Mouse (Mus musculus) myocyte (in vitro differentiated cells): ENCODE measurements around the gene Fahd1. TPM values are rescaled to one million over a fixed set of nuclear protein-coding genes. Genes with fewer than 3 reads are reported as not detected.

Source experiments
- H3K27me3 ChIP-seq: one replicate; pipeline ENCODE4 v1.6.1; 2011; ENCODE audit not compliant: control insufficient read depth, insufficient read depth, insufficient read length
- H3K36me3 ChIP-seq: one replicate; pipeline ENCODE4 v1.6.1; 2011; ENCODE audit not compliant: control insufficient read depth, insufficient read depth
- H3K4me2 ChIP-seq: one replicate; pipeline ENCODE4 v1.6.1; 2011; ENCODE audit warnings: low read depth, control low read depth
- H3K4me3 ChIP-seq: one replicate; pipeline ENCODE4 v1.5.1; 2011; ENCODE audit warnings: mild to moderate bottlenecking, control low read depth, moderate library complexity
- H3K79me2 ChIP-seq: one replicate; pipeline ENCODE4 v1.6.1; 2011; ENCODE audit not compliant: control insufficient read depth, insufficient read depth
- H3ac ChIP-seq: one replicate; pipeline ENCODE4 v1.6.1; 2011; ENCODE audit not compliant: control insufficient read depth, insufficient read length
- CEBPB ChIP-seq: IDR thresholded peaks from 2 replicates; pipeline ENCODE4 v1.6.1; 2011; ENCODE audit warnings: mild to moderate bottlenecking, moderate library complexity; ENCODE audit not compliant: poor library complexity, insufficient read depth, severe bottlenecking
- E2F4 ChIP-seq: IDR thresholded peaks from one replicate; pipeline ENCODE4 v1.6.1; 2011; ENCODE audit warnings: mild to moderate bottlenecking, control low read depth, moderate library complexity; ENCODE audit not compliant: insufficient read depth
- MAX ChIP-seq: IDR thresholded peaks from one replicate; pipeline ENCODE4 v1.6.1; 2011; ENCODE audit warnings: low read depth, mild to moderate bottlenecking, control low read depth
- MYOD1 ChIP-seq, 3 experiments: IDR thresholded peaks; one replicate each; pipeline ENCODE4 v1.6.1; 2011; ENCODE audit warnings: control low read depth in 2 of 3, low read depth in 2 of 3, mild to moderate bottlenecking in 2 of 3, moderate library complexity in 1 of 3; ENCODE audit not compliant: insufficient read length in 2 of 3, control insufficient read depth in 1 of 3
- MYOG ChIP-seq, 3 experiments: IDR thresholded peaks; one replicate each; pipeline ENCODE4 v1.6.1; 2011; ENCODE audit warnings: control low read depth in 2 of 3, low read depth in 2 of 3, mild to moderate bottlenecking in 2 of 3; ENCODE audit not compliant: insufficient read length in 2 of 3, control insufficient read depth in 1 of 3, insufficient read depth in 1 of 3
- POLR2A ChIP-seq: IDR thresholded peaks from one replicate; pipeline ENCODE4 v1.6.1; 2011; ENCODE audit warnings: low read depth, mild to moderate bottlenecking, control low read depth, moderate library complexity; ENCODE audit not compliant: insufficient read length
- POLR2AphosphoS2 ChIP-seq: IDR thresholded peaks from one replicate; pipeline ENCODE4 v1.6.1; 2011; ENCODE audit warnings: low read depth, control low read depth; ENCODE audit not compliant: insufficient read length
- REST ChIP-seq: IDR thresholded peaks from one replicate; pipeline ENCODE4 v1.6.1; 2011; ENCODE audit warnings: mild to moderate bottlenecking, control low read depth, moderate library complexity; ENCODE audit not compliant: insufficient read depth, insufficient read length
- SRF ChIP-seq: IDR thresholded peaks from one replicate; pipeline ENCODE4 v1.6.1; 2011; ENCODE audit warnings: low read depth; ENCODE audit not compliant: control insufficient read depth, insufficient read length
- TCF12 ChIP-seq: IDR thresholded peaks from one replicate; pipeline ENCODE4 v1.6.1; 2011; ENCODE audit warnings: mild to moderate bottlenecking, control low read depth; ENCODE audit not compliant: poor library complexity, insufficient read depth, severe bottlenecking
- TCF3 ChIP-seq: IDR thresholded peaks from one replicate; pipeline ENCODE4 v1.6.1; 2011; ENCODE audit warnings: low read depth, control low read depth; ENCODE audit not compliant: insufficient read length
- USF1 ChIP-seq: IDR thresholded peaks from one replicate; pipeline ENCODE4 v1.6.1; 2011; ENCODE audit warnings: low read depth, mild to moderate bottlenecking, control low read depth, moderate library complexity
- polyA plus RNA-seq: library from polyadenylated mRNA; unstranded; fragments of >200 nt; fragmentation: generic; extraction: Trizol; gene quantifications from one replicate; pipeline ENCODE4 v1.2.1, GENCODE M21; 2012; ENCODE audit warnings: missing spikeins

The Fahd1 gene
- polyA plus RNA-seq, 1 experiment: 9.5 TPM

DNA sequence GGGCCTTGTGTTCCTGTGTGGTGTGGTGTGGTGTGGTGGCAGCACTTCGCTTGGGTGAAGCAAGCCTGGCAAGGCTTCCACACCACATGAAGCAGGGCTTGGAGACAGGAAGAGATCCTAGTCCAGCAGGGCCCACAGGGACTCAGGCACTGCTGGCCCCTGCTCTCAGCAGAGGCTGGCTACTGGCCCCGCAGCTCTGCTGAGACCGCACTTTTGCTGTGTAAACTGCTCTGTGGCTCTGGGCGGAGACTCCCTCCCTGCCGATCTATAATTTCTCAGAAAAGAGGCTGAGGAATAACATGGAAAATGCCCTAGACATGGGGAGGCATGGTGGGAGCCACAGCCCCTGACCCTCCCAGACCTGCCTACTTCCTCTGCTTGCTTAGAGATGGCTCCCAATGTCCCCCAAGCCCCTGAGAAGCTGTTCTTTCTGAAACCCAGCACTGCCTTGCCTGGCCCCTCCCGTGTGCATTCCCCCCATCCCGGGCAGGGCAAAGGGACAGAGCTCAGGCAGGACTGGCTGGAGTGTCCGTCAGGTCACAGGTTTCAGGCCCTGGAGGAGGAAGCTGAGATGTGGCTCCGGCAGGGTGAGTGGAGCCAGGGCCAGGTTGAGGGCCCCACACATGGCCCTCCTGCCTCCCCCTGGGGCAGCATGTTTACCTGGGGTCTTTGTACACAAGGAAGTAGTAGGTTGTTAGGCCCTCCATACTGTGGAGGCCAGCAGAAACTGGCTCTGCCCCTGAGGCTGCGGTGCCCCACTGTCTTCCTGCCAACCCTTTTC, 27.4 kb upstream of the Fahd1 start:
- Histone ChIP-seq H3K79me2 (no peaks in the 10 kb centered on the region), H3K27me3 (peaks cover 5% of the 10 kb centered on the region), H3K4me2 (no peak overlapping the region), H3ac (no peak overlapping the region), H3K36me3 (no peaks in the 10 kb centered on the region), H3K4me3 (no peak overlapping the region)
- TF ChIP-seq SRF (no peak), CEBPB (no peak), TCF12 (no peak), POLR2A (no peak), MAX (no peak), USF1 (no peak), E2F4 (no peak), POLR2AphosphoS2 (no peak)

GRCm38 (mm10) chr17:24874989-24875388, 24.8 kb upstream of the Fahd1 start:
- Histone ChIP-seq H3K79me2 (no peaks in the 10 kb centered on the region), H3K4me3 (no peak overlapping the region), H3ac (no peak overlapping the region), H3K27me3 (peaks cover 5% of the 10 kb centered on the region), H3K36me3 (no peaks in the 10 kb centered on the region), H3K4me2 (no peak overlapping the region)
- TF ChIP-seq TCF12 (no peak), REST (no peak), CEBPB (no peak), TCF3 (no peak), POLR2AphosphoS2 (no peak), E2F4 (no peak), MAX (no peak), POLR2A (no peak), USF1 (no peak), MYOD1 (IDR thresholded peaks at IDR 0.05; ENCODE audit: control insufficient read depth in 1 of 3, insufficient read length in 2 of 3, low read depth in 2 of 3) (no peak), SRF (no peak), MYOG (IDR thresholded peaks at IDR 0.05; ENCODE audit: control insufficient read depth in 1 of 3, insufficient read depth in 1 of 3, insufficient read length in 2 of 3, low read depth in 2 of 3) (no peak)

GRCm38 (mm10) chr17:24874405-24874745, 24.2 kb upstream of the Fahd1 start:
- Histone ChIP-seq H3K4me3 (no peak overlapping the region), H3K27me3 (peaks cover 5% of the 10 kb centered on the region), H3K36me3 (no peaks in the 10 kb centered on the region), H3ac (no peak overlapping the region), H3K79me2 (no peaks in the 10 kb centered on the region), H3K4me2 (no peak overlapping the region)
- TF ChIP-seq TCF3 (no peak), TCF12 (no peak), MYOG (IDR thresholded peaks at IDR 0.05; ENCODE audit: control insufficient read depth in 1 of 3, insufficient read depth in 1 of 3, insufficient read length in 2 of 3, low read depth in 2 of 3) (no peak), MYOD1 (IDR thresholded peaks at IDR 0.05; ENCODE audit: control insufficient read depth in 1 of 3, insufficient read length in 2 of 3, low read depth in 2 of 3) (no peak), POLR2AphosphoS2 (no peak), CEBPB (no peak), USF1 (no peak), REST (no peak), SRF (no peak), E2F4 (no peak), MAX (no peak), POLR2A (no peak)

GRCm38 (mm10) chr17:24873695-24874404, 23.7 kb upstream of the Fahd1 start:
- Histone ChIP-seq H3K36me3 (no peaks in the 10 kb centered on the region), H3ac (no peak overlapping the region), H3K27me3 (peaks cover 5% of the 10 kb centered on the region), H3K79me2 (no peaks in the 10 kb centered on the region), H3K4me3 (no peak overlapping the region), H3K4me2 (no peak overlapping the region)
- TF ChIP-seq MAX (no peak), E2F4 (no peak)

- Histone ChIP-seq H3K36me3 (no peaks in the 10 kb centered on the region), H3K4me3 (no peak overlapping the region), H3K79me2 (no peaks in the 10 kb centered on the region)
Measured at GRCm38 (mm10) chr17:24867914-24868313, 17.8 kb upstream of the Fahd1 start.

More at GRCm38 (mm10) chr17:24867914-24868313, 17.8 kb upstream of the Fahd1 start:
- no peaks in the 10 kb centered on the region for H3K27me3 ChIP-seq
- TF ChIP-seq TCF3: no peak
- TF ChIP-seq MYOG (IDR thresholded peaks at IDR 0.05; ENCODE audit: control insufficient read depth in 1 of 3, insufficient read depth in 1 of 3, insufficient read length in 2 of 3, low read depth in 2 of 3): no peak
- no peak for TF ChIP-seq USF1
- TF ChIP-seq SRF: no peak
- TF ChIP-seq REST: no peak
- no peak for TF ChIP-seq CEBPB
- TF ChIP-seq MAX: no peak
- TF ChIP-seq MYOD1 (IDR thresholded peaks at IDR 0.05; ENCODE audit: control insufficient read depth in 1 of 3, insufficient read length in 2 of 3, low read depth in 2 of 3): no peak
- no peak for TF ChIP-seq E2F4
- no peak for TF ChIP-seq POLR2AphosphoS2
- TF ChIP-seq TCF12: no peak
- TF ChIP-seq POLR2A: no peak
- H3ac ChIP-seq: no peak overlapping the region
- H3K4me2 ChIP-seq: no peak overlapping the region
